Mouse (Mus musculus) activated CD4-positive, CD25-positive, alpha-beta regulatory T cell, adult 4 months (primary cell): ENCODE measurements around the gene Zdhhc16. TPM values are rescaled to one million over a fixed set of nuclear protein-coding genes. Genes with fewer than 3 reads are reported as not detected.

Source experiments
- ATAC-seq: one replicate; pipeline ENCODE4 v1.8.0; 2017
- polyA plus RNA-seq, 2 experiments: library from polyadenylated mRNA; unstranded; fragments of 100-300 nt; shearing (Covaris generic); gene quantifications; one replicate each; pipeline ENCODE4 v1.2.1; 2017

The Zdhhc16 gene
- polyA plus RNA-seq, result 10 to 100 TPM; 39.0 to 41.1 TPM

DNA sequence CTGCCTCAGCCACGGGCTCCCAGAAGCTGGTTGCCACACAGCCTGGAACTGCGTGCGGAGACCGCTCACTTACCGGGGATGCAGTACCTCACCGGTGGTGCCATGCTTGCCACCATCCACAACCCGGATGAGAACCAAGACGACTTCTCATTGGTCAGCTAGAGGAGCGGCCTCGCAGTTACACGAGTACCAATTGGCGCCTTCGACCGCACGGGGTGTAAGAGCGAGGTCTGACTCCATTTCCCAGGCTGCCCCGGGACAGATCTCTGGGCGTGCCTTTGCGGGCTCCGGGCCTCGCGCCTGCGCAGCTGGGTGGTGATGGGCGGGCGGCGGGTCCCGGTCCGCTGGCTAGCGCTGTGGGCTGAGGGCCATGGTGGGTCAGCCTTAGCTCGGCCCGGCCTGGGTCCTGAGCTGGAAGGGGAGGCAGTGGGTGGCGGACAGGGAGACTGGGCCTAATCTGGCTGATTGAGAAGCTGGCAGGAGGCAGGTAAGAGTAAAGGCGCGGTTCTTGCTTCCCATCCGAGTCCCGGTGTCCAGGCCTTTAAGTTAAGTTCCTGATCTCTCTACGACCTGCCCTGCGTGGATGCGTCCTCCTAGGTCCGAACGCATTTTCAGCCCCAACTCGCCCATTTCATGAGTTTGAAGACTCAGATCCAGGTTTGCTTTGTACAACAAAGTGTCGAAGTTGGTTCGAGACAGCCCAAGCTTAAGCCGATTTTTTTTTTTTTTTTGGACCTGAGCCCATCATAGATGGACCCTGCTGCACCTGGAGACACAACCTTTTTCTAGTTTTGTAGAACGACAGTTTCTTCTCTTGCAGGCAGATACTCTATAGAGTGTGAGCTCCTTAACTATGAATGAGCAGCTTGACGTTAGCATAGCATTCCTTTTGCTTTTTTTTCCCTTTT lies at the start of gene Zdhhc16, which contains the start of gene Exosc1:
Gene Zdhhc16, plus strand, starts transcription at position 302 of the 908 bp plus-strand sequence.
Gene Exosc1, minus strand, starts transcription at position 245 of the 908 bp plus-strand sequence.
- peak; percentile 99 for ATAC-seq

DNA sequence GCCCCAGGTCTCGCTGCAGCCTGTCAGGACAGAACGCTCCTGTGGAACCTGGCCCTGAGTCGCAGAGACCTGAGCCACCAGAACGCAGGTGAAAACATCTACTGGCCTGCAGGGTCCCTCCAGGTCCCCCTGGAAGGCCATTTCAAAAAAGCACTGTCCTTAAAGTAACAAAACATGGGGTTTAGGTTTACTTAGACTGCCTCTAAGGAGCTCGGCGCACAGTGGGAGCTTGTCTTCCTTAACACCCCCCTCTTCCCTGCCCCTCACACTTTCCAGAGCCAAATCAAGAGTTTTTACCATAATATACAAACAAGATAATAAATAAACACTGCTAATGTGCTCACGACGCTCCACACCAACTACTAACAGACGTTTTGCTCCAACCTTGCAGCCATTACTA lies 49.4 kb upstream of the Zdhhc16 start:
- no peak for ATAC-seq

DNA sequence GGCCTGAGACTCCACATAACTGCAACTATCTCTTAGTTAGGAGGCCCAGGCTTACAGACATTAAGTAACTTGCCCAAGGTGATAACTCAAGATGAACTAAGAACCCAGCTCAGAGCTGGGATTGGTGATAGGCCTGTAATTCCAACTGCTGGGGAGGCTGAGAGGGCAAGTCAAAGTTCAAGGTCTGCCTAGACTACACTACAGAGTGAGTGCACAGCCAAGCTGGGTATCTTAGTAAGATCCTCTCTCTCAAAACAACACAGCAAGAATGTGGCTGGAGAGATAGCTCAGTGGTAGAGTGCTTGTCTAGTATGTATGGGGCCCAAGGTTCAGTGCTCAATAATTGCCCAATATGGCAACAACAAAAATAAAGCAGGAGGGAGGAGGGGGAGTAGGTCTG lies 45.1 kb upstream of the Zdhhc16 start:
- no peak for ATAC-seq

DNA sequence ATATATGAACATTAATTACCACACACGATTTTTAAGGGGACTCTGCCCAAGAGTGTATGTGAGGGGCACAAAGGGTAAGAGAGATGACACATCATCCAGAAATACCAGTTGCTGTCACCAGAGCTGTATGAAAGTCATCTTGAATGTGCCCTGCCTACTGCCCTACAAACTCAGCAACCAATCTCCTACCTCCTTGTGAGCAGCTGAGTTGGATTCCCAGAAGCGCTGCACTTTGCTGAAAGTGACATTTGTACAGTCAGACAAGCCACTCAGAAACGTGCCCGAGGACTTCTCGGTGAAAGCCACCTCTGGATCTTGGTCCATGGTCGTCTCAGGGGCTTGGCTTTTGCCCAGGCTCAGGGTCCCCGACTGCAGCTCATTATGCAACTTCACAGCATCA lies 38.3 kb upstream of the Zdhhc16 start:
- no peak for ATAC-seq

DNA sequence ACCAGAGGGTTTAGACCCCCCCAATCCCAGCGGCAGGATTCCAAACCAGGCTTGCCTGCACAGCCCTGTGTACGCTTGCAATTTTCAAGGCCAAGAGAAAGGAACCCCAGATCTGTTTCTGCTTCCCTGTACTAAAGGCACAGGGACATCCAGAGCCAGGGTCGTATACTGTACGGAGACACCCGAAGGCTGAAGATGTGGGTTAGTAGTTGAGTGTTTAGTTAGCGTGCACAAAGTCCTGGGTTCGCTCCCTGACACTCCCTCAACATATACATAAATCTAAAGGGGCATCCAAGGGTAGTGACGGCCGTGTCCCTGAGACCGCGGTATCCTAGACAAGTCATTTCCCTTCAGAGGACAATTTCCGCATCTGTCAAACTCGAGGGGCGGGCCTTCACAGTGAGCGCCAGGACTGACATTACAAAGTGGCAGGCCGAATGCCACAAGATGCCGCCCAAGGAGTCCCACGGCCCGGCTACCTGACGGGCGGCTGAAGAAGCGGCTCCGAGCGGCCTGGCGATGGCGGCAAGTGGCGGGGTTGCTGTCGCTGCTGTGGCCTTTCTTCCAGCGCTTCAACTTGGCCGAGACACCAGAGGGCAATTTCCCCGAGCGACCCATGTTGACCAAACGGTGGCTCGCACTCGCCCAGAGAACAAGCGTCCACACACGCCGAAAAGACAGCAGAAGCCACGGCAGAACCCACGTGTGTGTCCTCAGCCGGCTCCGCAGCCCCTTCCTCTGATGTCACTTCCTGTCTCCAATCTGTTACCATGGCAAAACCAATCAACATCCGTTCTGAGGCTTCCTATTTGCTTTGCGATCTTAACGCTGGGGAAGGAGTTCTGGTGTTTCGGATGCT lies 37.6 kb upstream of the Zdhhc16 start, which contains the start of gene Rrp12:
Gene Rrp12, minus strand, starts transcription at position 714 of the 859 bp plus-strand sequence.
- ATAC-seq, result peak; percentile 96

DNA sequence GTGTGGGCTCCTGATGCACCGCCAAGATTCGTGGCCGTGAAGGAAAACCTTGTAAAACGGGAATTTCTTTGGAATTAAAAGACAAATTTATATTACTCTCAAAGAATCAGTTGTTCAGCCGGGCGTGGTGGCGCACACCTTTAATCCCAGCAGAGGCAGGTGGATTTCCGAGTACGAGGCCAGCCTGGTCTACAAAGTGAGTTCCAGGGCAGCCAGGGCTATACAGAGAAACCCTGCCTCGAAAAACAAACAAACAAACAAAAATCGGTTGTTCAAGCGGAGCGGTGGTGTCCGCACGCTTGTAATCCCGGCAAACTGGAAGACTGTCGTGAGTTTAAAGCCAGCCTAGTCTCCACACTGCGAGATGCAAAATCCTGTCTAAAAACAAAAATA lies 37.0 kb upstream of the Zdhhc16 start:
- no peak for ATAC-seq

DNA sequence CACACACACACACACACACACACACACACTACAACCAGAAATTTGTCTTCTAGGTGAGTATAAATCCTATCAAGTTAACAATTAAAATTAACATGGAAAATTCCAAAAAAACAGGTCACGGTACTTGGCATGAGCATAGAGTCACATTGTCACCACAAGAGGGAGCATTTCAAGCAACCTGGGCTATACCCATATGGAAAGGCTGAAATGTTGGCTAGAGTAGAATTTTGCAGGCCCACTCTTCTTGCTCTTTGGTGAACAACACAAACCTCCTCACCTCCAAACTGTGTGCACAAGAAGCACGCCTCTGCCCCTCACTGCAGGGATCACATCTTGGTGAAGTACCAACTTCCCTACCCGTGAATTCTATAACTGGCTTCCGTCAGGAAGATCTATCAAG lies 34.4 kb upstream of the Zdhhc16 start:
- no peak for ATAC-seq

DNA sequence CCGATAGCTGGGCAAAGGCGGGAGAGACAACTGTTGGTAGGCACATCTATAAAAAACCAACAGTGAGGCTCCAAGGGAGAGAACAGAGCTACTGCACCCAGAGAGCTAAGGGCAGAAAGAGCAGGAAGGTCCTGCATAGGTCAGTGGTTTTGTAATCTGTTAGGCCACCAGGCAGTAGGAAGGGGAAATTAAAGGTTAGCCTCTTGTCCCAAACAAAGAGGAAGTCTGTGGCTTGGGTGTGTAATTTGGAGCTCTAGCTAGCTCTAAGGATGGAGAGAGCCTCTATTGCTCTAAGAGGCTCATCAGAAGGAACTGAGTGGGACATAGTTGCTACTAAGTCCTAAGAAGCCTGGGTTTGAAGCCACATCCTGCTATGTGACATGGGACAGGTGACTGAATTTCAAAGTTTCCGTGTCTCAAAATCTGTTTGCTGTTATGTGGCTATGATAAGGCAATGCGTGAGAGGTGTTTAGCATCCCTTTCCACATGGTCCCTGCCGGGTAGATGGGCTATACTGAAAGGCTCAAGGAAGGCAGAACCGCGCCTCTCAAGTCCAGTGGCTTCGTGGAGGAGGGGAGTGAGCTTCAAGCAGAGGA lies 32.7 kb upstream of the Zdhhc16 start:
- ATAC-seq, result no peak

DNA sequence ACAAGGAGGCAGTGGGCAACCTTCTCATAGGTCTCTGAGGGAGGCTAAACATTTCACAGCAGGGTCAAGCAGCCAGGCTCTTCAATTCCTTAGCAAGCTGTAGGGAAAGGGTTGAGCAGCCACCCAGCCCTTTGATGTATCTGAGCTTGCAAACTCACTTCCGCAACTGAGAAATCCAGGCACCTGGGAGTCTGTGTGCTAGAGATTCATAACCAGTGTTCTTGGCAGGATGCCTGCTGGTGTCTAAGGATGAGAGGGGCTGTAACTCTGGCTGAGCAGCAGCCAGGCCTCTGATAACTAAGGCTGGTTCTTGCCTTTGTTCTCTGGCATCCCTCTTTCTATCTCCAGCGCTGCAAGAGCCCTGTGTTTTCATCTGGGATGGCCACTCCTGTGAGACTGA lies 31.6 kb upstream of the Zdhhc16 start:
- ATAC-seq, result no peak

DNA sequence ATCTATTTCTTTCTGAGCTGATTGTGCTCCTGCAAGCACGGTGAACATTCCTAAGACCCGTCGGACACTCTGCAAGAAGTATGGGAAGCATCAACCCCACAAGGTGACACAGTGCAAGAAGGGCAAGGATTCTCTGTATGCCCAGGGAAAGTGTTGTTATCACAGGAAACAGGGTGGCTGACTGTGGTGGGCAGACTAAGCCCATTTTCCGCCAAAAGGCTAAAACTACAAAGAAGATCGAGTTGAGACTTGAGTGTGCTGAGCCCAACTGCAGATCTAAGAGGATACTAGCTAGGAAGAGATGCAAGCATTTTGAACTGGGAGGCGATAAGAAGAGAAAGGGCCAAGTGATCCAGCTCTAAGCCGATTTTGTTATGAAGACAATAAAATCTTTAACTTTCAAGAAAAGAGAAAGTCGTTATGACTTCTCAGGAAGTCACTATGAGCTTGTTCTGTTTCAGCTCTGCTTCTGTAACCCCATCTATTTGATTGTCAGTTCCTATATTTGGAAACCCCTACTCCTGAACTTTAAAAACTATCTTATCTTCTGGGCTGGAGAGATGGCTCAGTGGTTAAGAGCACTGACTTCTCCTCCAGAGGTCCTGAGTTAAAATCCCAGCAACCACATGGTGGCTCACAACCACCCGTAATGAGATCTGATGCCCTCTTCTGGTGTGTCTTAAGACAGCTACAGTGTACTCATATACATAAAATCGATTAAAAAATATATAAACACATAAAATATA lies 30.3 kb upstream of the Zdhhc16 start:
- ATAC-seq, result no peak

DNA sequence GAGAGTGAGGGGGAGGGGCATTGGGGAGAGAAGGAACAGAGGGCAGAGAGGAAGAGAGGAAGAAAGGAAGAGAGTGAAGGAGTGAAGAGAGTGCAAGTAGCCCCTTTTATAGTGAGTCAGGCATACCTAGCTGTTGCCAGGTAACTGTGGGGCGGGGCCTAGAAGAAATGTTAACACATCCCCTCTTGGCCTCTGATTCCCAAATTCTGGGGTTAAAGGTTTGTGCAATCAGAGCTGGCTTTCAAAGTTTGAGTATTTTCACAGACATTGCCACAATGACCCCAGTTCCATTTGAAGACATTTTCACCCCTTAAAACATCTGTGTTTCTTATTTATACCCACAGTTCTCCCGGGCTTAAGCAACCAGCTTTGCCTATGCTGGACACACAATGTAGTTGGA lies 28.0 kb upstream of the Zdhhc16 start:
- ATAC-seq, result no peak

DNA sequence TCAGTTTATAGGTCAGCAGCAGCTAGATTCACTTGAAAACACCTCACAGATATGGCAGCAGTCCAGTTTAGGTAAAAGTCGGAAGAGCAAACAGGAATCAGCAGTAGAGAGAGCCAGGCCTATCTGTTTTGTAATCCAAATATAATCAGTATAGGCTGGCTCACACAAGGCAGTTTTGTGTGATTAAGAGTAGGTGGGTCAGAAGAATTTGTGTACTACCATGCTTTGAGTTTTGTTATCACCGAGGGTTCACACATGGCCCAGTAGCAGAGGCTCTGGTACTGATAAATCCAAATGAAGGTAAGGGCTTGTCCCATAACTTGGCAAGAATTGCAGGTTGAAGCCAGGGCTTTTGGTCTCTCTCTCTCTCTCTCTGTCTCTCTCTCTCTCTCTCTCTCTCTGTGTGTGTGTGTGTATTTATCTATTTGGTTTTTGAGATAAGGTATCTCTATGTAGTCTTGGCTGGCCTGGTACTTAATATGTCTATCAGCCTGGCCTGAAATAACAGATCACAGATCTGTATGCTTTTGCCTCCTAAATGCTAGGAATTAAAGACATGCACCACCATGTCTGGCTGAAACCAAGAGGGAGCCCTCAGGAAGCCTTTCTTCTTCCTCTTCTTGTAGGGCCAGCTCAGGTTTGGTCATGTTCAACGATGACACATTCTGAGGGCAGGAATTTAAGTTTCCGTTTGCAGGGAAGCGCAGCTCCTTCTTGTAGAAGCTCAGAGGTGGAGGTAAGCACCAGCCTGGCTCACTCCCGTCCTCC lies 26.8 kb upstream of the Zdhhc16 start:
- ATAC-seq, result no peak

DNA sequence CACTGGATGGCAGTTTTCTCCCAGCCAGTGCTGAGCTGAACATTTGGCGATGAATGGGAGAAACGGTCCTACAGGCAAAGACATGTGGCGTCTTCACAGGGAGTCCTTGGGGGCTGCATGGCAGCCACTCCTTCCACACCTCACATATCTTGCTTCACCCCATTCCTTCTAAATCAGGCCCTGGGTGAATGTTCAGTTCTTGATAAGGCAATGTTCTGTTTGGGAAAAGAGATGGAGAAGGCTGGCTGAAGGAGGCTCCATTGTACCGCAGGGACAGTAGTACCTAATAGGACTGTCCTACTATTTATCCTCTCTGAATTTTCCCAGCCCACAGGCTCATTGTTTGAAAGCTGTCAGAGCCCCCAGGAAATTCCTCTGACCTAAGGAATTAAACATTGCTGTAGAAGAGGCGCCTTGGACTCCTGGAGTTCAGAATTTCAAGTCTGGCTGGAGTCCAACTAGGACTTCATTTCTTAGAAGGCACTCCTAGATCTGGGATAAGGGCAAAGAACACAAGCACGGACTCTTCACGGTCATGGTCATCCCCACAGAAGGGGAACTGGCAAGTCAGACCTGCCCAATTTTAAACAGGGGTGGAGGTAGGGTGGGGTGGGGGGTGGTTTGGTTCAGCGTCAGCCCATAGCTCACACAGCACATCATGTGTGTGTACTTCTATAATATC lies 26.1 kb upstream of the Zdhhc16 start:
- ATAC-seq, result no peak

DNA sequence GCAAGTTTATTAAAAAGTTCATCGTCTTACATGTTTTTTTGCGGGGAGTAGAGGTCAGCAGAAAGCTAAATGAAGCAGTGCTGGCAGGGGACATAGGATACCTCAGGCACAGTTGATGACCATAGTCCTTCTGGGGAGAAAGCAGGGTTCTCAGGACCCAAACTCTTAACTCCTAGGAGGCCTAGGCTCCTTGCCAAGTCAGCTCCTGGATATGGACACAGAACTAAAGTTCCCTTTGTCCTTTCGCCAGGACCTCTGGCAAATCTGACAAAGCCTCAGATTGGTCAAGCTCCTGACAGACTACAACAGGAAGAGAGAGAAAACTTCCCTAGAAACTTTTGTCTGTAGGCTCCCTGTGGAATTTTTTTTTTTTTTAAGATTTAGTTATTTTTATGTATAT lies 24.5 kb upstream of the Zdhhc16 start:
- ATAC-seq, result no peak

DNA sequence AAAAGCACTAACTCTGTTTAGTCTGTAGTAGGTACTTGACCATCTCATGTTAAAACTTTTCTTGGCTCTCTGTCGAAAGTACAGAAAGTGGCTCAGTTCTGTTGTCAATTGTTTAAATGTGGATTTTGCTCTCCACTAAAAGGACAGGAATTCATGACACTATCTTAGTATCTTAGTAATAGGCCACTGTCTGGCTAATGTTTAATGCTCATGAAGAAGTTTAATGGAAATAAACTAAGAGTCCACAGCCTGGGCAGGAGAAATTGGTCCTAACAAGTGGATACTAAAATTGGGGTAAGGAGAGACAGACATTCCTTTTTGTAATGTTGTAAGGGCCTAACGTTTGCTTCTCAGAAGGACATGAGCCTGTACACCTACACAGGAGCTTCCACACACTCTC lies 22.9 kb upstream of the Zdhhc16 start:
- no peak for ATAC-seq

DNA sequence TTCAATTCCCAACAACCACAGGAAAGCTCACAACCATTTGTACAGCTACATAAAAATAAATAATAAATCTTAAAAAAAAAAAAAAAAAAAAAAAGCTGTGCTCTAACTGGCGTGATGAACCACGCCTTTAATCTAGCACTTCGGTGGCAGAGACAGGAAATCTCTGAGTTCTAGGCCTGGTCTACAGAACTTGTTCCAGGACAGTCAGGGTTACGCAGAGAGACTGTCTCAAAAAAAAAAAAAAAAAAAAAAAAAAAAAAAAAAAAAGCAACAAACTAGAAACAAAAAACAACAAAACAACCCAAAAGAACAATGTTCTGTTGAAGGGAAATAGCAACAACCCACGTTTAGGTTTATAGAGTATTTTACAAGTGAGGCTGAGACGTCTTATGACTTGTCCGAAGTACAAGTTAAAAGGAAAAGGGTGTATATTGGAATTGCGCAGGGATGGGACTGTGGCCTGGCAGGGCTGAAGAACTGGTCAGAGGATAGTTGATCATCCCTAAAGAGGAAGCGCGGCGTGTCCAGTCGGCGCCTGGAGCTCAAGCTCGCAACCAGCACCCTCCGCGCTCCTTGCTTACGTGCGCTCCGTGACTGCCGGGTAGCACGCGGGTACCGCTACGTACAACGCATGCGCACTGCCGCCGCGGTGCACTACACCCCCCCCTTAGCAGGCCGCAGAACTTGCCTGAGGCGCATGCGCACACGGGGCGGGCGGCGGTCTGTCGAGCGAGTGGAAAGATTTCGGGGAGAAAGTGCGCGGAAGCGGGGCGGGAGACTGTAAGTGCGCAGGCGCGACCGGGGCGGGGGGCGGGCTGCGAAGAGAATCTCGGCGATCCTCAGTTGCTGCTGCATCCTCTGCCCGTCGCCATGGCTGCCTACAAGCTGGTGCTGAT lies 21.9 kb upstream of the Zdhhc16 start, which contains the start of gene Pgam1:
Gene Pgam1, plus strand, starts transcription at position 746 of the 896 bp plus-strand sequence.
- ATAC-seq, result peak; percentile 80

DNA sequence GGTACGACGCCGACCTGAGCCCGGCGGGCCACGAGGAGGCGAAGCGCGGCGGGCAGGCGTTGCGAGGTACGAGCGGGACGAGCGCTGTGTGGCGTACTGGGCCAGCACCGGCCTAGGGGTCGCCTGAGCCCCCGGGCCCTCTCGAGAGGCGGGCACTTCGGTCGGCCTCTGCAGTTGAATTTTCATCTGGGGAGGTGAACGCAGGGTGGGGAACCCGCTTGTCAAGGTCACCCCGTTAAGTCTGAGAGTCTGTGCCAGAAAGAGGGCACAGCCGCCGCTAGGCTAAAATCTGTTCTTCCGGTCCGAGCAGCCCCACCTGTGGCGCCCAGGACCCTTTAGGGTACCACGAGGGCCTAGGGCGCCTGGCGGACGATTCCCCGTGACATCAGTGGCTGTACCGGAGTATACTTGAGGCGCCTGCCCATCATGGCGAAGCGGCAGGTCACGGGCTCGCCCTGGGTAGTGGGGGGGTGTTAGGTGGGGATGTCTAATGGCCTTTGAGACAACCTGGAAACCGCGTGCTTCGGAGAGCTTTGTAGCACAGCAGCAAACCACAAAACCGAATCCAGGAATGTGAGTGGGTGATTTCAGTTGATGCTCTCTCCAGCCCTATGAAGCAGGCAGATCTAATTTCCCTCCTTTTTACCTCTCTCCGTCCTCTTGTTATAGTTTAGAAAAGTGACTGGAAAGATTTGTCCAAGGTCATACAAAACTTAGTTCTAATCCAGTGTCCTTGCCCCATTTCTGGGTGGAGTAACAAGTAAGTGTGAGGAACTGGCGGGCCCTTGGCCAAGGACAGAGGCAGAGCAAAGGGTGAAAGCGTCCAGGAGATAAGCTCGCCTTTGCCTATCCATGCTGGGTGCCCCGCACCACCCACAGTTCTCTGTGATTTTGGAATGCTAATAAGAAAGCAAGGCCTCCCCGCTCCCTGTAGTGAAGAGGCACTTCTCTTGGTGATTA lies 20.9 kb upstream of the Zdhhc16 start:
- peak; percentile 6 for ATAC-seq
